Mouse (Mus musculus): ENCODE measurements around the gene Eif6.

GRCm38 (mm10) chr2:155807408-155807807 is 19.3 kb downstream of the Eif6 start:
- TF ChIP-seq CTCF (IDR thresholded peaks at IDR 0.05; ENCODE audit: control insufficient read depth, insufficient read depth, insufficient replicate concordance, low read depth, low read length) (no peak), POLR2A (IDR thresholded peaks at IDR 0.05; ENCODE audit: control insufficient read depth, low read depth, low read length) (no peak)

Data from testis, adult 2 months (tissue).